Mouse (Mus musculus) small intestine, adult 2 months (tissue): ENCODE data around the gene Pgm2l1. TPM values are rescaled to one million over a fixed set of nuclear protein-coding genes. Genes with fewer than 3 reads are reported as not detected.

Experiments
- H3K27ac ChIP-seq: fragments of 200-500 bp; 2 replicates; pipeline ENCODE4 v1.5.1; 2012; ENCODE audit warnings: low read depth, low read length, control low read depth, inconsistent platforms; ENCODE audit not compliant: insufficient read depth
- H3K27me3 ChIP-seq: fragments of 200-500 bp; 2 replicates; pipeline ENCODE4 v1.6.1; 2012; ENCODE audit warnings: mild to moderate bottlenecking, moderate library complexity, low read length, inconsistent platforms; ENCODE audit not compliant: control insufficient read depth, insufficient read depth
- H3K36me3 ChIP-seq: fragments of 200-500 bp; 2 replicates; pipeline ENCODE4 v1.6.1; 2012; ENCODE audit warnings: mild to moderate bottlenecking, low read length, control low read depth, inconsistent platforms; ENCODE audit not compliant: control insufficient read depth, insufficient read depth
- H3K4me1 ChIP-seq: fragments of 200-500 bp; 2 replicates; pipeline ENCODE4 v1.6.1; 2012; ENCODE audit warnings: low read length, inconsistent platforms, mixed read lengths; ENCODE audit not compliant: control insufficient read depth, insufficient read depth, insufficient read length
- H3K4me3 ChIP-seq: fragments of 200-500 bp; 2 replicates; pipeline ENCODE4 v1.5.1; 2012; ENCODE audit warnings: low read depth, mild to moderate bottlenecking, control low read depth, inconsistent platforms, low read length, moderate library complexity
- CTCF ChIP-seq: fragments of 200-500 bp; IDR thresholded peaks from 2 replicates; pipeline ENCODE4 v1.5.1; 2012; ENCODE audit warnings: low read depth, mild to moderate bottlenecking, control low read depth, inconsistent platforms, low read length, moderate library complexity, mixed read lengths; ENCODE audit not compliant: insufficient replicate concordance, insufficient read length; ENCODE audit errors: extremely low read depth
- POLR2A ChIP-seq: fragments of 200-500 bp; IDR thresholded peaks from 2 replicates; pipeline ENCODE4 v1.6.1; 2012; ENCODE audit warnings: low read depth, mild to moderate bottlenecking, control low read depth, inconsistent platforms, low read length, moderate library complexity
- WGBS: fragments of 180-500 bp; shearing (Covaris S2); methylation state at CpG from one replicate; pipeline ENCODE4 v1.1.7; 2018; 5-methylcytosine and 5-hydroxymethylcytosine counted together
- polyA plus RNA-seq: library from polyadenylated mRNA; depleted of rRNA; stranded (reverse); fragments of >200 nt; gene quantifications from 2 replicates; pipeline ENCODE4 v1.2.3, GENCODE M21; 2012

The Pgm2l1 gene
- polyA plus RNA-seq, 1 experiment = 1.5 TPM

DNA sequence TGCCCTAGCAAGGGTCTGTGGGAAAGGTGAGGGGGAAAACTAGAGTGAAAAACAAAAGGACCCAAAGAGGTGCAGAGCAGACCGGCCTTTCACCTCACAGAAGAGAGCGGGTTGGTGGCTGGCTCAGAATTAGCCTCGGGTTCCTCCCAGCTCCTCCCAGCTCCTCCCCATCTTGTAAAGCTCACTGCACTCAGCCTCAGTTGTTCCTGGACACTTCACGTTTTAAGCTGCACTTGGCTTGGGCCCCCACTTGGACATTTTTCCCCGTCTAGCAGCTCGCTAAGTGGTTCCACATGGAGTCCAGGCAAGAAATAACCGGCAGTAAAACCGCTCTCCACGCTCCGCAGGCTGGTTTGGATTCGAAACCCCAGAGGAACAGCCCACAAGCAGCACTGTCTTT is 61.4 kb downstream of the Pgm2l1 start:
- 32% methylated on average over 11 of the region's 11 CpGs for WGBS
- Histone ChIP-seq H3K4me3 (no peak overlapping the region), H3K27ac (no peak overlapping the region)

DNA sequence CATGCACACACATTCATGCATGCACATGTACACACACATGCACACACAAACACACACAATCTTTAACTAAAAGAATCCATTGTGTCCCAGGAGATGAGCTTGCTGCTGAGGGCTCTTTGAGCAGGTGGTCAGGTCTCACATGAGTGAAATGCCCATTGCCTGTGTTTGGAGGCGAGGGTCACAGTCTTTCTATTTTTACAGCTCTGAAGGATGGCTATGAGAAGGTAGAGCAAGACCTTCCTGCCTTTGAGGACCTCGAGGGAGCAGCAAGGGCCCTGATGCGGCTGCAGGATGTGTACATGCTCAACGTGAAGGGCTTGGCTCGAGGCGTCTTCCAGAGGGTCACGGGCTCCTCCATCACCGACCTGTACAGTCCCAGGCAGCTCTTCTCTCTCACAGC is 66.4 kb downstream of the Pgm2l1 start:
- Histone ChIP-seq H3K36me3 (no peaks in the 10 kb centered on the region), H3K27ac (no peak overlapping the region), H3K27me3 (no peaks in the 10 kb centered on the region), H3K4me1 (no peaks in the 10 kb centered on the region), H3K4me3 (no peak overlapping the region)
- WGBS = 82% methylated on average over 8 of the region's 8 CpGs
- no peak for TF ChIP-seq POLR2A
- no peak for TF ChIP-seq CTCF

More for the DNA sequence above, 61.4 kb downstream of the Pgm2l1 start:
- no peaks in the 10 kb centered on the region for H3K36me3 ChIP-seq
- no peak for TF ChIP-seq POLR2A
- no peak for TF ChIP-seq CTCF
- H3K27me3 ChIP-seq = peaks cover 17% of the 10 kb centered on the region
- H3K4me1 ChIP-seq = no peaks in the 10 kb centered on the region; the same call in none of the 2 replicates

DNA sequence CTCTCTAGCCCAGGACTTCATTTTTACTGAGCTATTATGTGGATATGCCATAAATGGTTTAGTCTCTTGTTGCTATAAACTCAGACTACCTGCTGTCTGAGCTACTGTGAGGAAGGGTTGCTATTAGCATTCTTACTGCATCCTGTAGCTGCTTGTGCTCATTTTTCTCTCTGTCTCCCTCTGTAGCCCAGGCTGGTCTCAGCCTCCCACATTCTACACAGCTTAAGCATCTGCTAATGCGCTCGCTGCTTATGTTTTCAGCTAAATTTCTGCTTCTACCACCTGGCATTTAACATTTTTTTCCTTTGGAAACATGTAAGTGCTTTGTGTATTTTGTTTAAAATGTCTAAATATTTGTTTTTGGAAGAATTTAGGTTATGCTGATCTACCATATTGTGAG is 68.6 kb downstream of the Pgm2l1 start:
- Histone ChIP-seq H3K4me3 (no peak overlapping the region), H3K27me3 (no peaks in the 10 kb centered on the region), H3K36me3 (no peaks in the 10 kb centered on the region), H3K27ac (no peak overlapping the region), H3K4me1 (no peaks in the 10 kb centered on the region)
- WGBS = 93% methylated on average over 2 of the region's 2 CpGs
- TF ChIP-seq POLR2A (no peak), CTCF (no peak)

DNA sequence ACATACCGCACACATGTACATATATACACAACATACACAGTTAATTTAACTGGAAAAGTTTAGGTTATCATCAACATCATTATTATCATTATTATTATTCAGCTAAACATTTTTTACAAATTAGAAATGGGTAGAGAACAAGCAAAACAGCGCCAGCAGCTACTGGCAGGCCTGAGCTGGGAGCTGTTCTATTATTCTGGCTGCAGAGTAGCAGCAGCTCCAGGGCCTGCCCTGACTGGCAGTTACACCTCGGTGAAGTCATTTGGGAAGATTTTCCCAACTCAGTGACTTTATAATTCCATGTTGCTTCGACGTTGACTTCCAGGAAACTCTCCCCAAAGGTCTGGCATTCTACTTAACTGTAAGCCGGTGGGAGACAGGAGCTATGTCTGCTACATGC is 69.5 kb downstream of the Pgm2l1 start:
- Histone ChIP-seq H3K36me3 (no peaks in the 10 kb centered on the region), H3K4me3 (no peak overlapping the region), H3K27me3 (no peaks in the 10 kb centered on the region), H3K27ac (no peak overlapping the region), H3K4me1 (no peaks in the 10 kb centered on the region)
- WGBS = 84% methylated on average over 6 of the region's 6 CpGs
- TF ChIP-seq CTCF (no peak), POLR2A (no peak)

DNA sequence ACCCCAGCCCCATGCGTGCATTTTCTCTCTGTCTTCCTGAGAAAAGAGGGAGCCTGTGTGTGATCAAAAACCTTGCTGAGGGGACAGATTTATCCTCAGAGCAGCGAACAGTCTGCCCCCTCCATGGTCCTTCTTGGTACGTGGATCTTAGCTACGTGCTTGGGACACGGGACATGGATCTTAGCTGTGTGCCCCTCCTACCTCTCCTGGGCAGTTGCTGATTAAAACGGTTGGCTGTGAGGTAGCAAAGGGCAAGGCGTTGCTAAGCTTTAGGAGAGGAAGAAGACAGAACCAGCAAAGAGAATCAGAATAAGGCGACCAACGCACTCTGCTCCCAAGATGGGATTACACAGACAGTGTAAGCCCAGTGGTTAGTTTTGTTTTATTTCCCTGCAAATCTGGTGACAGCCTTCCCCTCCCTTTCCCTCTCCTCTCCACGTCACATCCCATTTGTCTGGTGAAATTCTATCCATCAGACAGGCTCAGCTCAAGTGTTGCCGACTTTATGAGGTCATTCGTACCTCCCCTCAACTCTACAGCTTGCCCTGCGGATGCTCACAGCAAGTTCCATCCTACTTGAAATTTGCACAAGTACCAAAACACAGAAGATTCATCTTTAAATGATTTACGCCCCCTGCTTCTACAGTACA is 71.8 kb downstream of the Pgm2l1 start:
- no peaks in the 10 kb centered on the region for H3K4me1 ChIP-seq
- WGBS = 69% methylated on average over 14 of the region's 14 CpGs
- TF ChIP-seq CTCF = no peak
- no peak for TF ChIP-seq POLR2A
- H3K27me3 ChIP-seq = no peaks in the 10 kb centered on the region; the same call in 1 of the 2 replicates
- no peak overlapping the region for H3K4me3 ChIP-seq
- H3K27ac ChIP-seq = no peak overlapping the region
- H3K36me3 ChIP-seq = no peaks in the 10 kb centered on the region

DNA sequence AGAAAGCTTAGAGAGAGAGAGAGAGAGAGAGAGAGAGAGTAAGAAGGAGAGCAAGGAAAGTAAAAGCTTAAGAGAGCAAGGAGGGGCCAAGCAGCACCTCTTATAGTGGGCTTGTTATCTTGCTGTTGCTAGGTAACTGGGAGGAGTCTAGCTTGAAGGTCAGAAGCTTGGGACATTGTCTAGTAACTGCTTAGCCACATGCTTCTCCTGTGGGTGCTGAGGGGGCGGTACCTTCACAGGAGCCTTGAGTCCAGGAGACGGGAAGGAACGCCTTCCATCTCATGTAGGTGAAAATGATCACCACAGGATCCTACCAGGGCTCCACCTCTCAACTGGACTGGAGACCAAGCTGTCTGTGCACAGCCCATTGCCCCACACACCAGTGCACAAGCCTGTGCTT is 74.2 kb downstream of the Pgm2l1 start:
- Histone ChIP-seq H3K36me3 (no peaks in the 10 kb centered on the region), H3K27me3 (no peaks in the 10 kb centered on the region; the same call in 1 of the 2 replicates), H3K4me1 (no peaks in the 10 kb centered on the region), H3K4me3 (no peak overlapping the region), H3K27ac (no peak overlapping the region)
- 56% methylated on average over 3 of the region's 3 CpGs for WGBS
- TF ChIP-seq POLR2A (no peak), CTCF (no peak)

DNA sequence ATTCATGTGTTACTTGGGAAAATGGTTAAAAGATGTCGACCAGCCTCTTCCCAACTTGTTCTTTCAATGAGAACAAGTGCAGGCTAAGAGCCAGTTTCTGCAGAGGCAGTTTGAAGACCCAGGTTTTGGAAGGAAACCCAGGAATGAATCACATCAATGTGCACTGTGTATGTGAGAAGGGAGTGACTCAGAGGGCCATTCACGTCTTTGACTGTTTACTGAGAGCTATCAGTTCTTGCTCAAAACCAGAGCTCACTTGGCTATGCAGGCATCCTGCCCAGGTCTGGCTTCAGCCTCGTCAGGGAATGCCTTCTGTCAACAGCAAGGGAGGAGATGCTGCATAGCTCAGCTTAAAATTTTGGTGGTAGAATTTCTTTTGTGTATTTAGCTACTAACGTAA is 75.1 kb downstream of the Pgm2l1 start:
- TF ChIP-seq CTCF (no peak), POLR2A (no peak)
- WGBS = 41% methylated on average over 4 of the region's 4 CpGs
- Histone ChIP-seq H3K27me3 (no peaks in the 10 kb centered on the region; the same call in 1 of the 2 replicates), H3K27ac (no peak overlapping the region), H3K4me3 (no peak overlapping the region), H3K4me1 (no peaks in the 10 kb centered on the region), H3K36me3 (no peaks in the 10 kb centered on the region)

DNA sequence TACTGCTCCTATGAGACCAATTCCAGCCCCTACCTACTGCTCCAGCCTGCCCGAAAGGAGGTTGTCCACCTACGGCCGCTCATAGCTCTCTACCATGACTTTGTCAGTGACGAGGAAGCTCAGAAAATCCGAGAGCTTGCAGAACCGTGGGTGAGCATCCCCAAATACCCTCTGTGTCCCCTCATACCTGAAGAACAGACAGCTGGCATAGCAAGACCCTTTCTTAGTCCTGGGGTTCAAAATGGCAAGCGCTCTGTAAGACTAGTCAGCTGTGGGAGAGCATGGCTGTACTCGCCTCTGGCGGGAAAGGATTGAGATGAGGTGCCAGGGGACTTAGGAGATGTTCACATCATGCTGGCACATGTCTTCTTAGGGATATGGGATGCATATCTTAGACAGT is 78.7 kb downstream of the Pgm2l1 start:
- Histone ChIP-seq H3K27me3 (peaks cover 6% of the 10 kb centered on the region; the same call in 1 of the 2 replicates), H3K4me1 (no peaks in the 10 kb centered on the region), H3K4me3 (no peak overlapping the region), H3K27ac (no peak overlapping the region), H3K36me3 (no peaks in the 10 kb centered on the region)
- 91% methylated on average over 9 of the region's 9 CpGs for WGBS
- no peak for TF ChIP-seq CTCF
- TF ChIP-seq POLR2A = no peak
